Comparison of ENCODE assay signal across 8 mouse cellular contexts in genomic region chr5:130267316-130267715, GRCm38 (mm10). TPM values are rescaled to one million over a fixed set of nuclear protein-coding genes. Genes with fewer than 3 reads are reported as not detected.
DNase-seq lines count a peak whose midpoint lies in the region; ATAC-seq and TF ChIP-seq lines count a peak whose summit lies in the region.

No protein-coding gene starts in this region.

- H3K4me2 ChIP-seq in midbrain, postnatal 0 days (ENCODE audit: low read depth, low read length, poor library complexity, severe bottlenecking): no peak overlapping the region

- H3K9me3 ChIP-seq in midbrain, postnatal 0 days (ENCODE audit: low read length): no peaks in the 10 kb centered on the region
- no peaks in the 10 kb centered on the region for H3K9me3 ChIP-seq in midbrain, embryonic 10.5 days (replicated peaks)

- H3K27ac ChIP-seq in midbrain, postnatal 0 days (ENCODE audit: low read depth, low read length): no peak overlapping the region
- H3K27ac ChIP-seq in midbrain, embryonic 10.5 days (replicated peaks): no peak overlapping the region

- no peaks in the 10 kb centered on the region for H3K4me1 ChIP-seq in midbrain, postnatal 0 days (ENCODE audit: insufficient read depth, low read length)
- H3K4me1 ChIP-seq in midbrain, embryonic 10.5 days: no peaks in the 10 kb centered on the region

- H3K9ac ChIP-seq in midbrain, postnatal 0 days (replicated peaks; ENCODE audit: low read length, poor library complexity, severe bottlenecking): no peak overlapping the region

- H3K27me3 ChIP-seq in midbrain, postnatal 0 days (ENCODE audit: insufficient read depth, low read length): no peaks in the 10 kb centered on the region
- H3K27me3 ChIP-seq in midbrain, embryonic 10.5 days (ENCODE audit: low read depth, poor library complexity, severe bottlenecking): no peaks in the 10 kb centered on the region

- peaks cover 17% of the 10 kb centered on the region for H3K36me3 ChIP-seq in midbrain, postnatal 0 days (ENCODE audit: insufficient read depth, low read length)
- H3K36me3 ChIP-seq in midbrain, embryonic 10.5 days: peaks cover 95% of the 10 kb centered on the region

- TF ChIP-seq CTCF in midbrain, postnatal 0 days (IDR thresholded peaks at IDR 0.05): peak; percentile 72

- H3K4me3 ChIP-seq in midbrain, postnatal 0 days (ENCODE audit: low read depth, low read length): no peak overlapping the region
- H3K4me3 ChIP-seq in midbrain, embryonic 10.5 days: no peak overlapping the region

- ATAC-seq in midbrain, postnatal 0 days (ENCODE audit: low FRiP score): no peak

- WGBS in midbrain, postnatal 0 days: 83% methylated on average over 1 of the region's 1 CpGs
- 91% methylated on average over 1 of the region's 1 CpGs for WGBS in midbrain, embryonic 10.5 days

- DNase-seq in cerebellum, postnatal 25 days: peak; percentile 30 to 65
- no peak for DNase-seq in cerebellum, adult 11-12 months
- peak; percentile 15 for DNase-seq in midbrain, postnatal 0 days (ENCODE audit: low spot score)
- DNase-seq in midbrain, embryonic 10.5 days (ENCODE audit: low spot score): no peak
- DNase-seq in embryo, embryonic 10.5 days (ENCODE audit: low spot score): peak; percentile 34
- DNase-seq in naive thymus-derived CD4-positive, alpha-beta T cell, adult 2 months (ENCODE audit: low read depth): peak; percentile 43
- no peak for DNase-seq in urinary bladder, adult 2 months (ENCODE audit: low spot score)
- DNase-seq in Muller cell, postnatal 12 days (ENCODE audit: inconsistent ontology term): no peak

RNA-seq across cellular contexts. Expression of gene Tyw1, which starts 11.9 kb away (rescaled TPM):
- total RNA-seq in midbrain, postnatal 0 days (2014; rRNA removed): 18.3 and 21.3 TPM in 2 replicates
- polyA plus RNA-seq in midbrain, postnatal 0 days (2015; fragmentation: Nextera tagmentation; extraction: Ambion mirVana): 16.3 and 18.0 TPM in 2 replicates
- polyA plus RNA-seq in midbrain, embryonic 10.5 days (2016; fragmentation: Nextera tagmentation; extraction: Ambion mirVana): 35.0 and 36.1 TPM in 2 replicates
- polyA plus RNA-seq in urinary bladder, adult 2 months (2012; rRNA removed): 15.0 and 15.2 TPM in 2 replicates

RNA-seq across cellular contexts. Expression of gene Sbds, which starts 12.0 kb away (rescaled TPM):
- total RNA-seq in midbrain, postnatal 0 days (2014; rRNA removed): 16.6 and 20.3 TPM in 2 replicates
- polyA plus RNA-seq in midbrain, postnatal 0 days (2015; fragmentation: Nextera tagmentation; extraction: Ambion mirVana): 39.8 and 46.4 TPM in 2 replicates
- polyA plus RNA-seq in midbrain, embryonic 10.5 days (2016; fragmentation: Nextera tagmentation; extraction: Ambion mirVana): 77.6 and 80.9 TPM in 2 replicates
- polyA plus RNA-seq in urinary bladder, adult 2 months (2012; rRNA removed): 106 and 107 TPM in 2 replicates

RNA-seq across cellular contexts. Expression of gene Tmem248, which starts 50.4 kb away (rescaled TPM):
- 46.9 and 50.1 TPM in 2 replicates for total RNA-seq in midbrain, postnatal 0 days (2014; rRNA removed)
- polyA plus RNA-seq in midbrain, postnatal 0 days (2015; fragmentation: Nextera tagmentation; extraction: Ambion mirVana): 28.6 and 31.6 TPM in 2 replicates
- polyA plus RNA-seq in midbrain, embryonic 10.5 days (2016; fragmentation: Nextera tagmentation; extraction: Ambion mirVana): 37.0 and 37.5 TPM in 2 replicates
- 33.8 and 35.0 TPM in 2 replicates for polyA plus RNA-seq in urinary bladder, adult 2 months (2012; rRNA removed)

Comparison
In these comparisons a context has a peak if more than half of its experiments do, and no peak if none do; other contexts are left out.
1. DNase-seq: peak in cerebellum, postnatal 25 days (2 of 2), midbrain, postnatal 0 days (single experiment), embryo, embryonic 10.5 days (single experiment) and naive thymus-derived CD4-positive, alpha-beta T cell, adult 2 months (single experiment); none in cerebellum, adult 11-12 months (single experiment), midbrain, embryonic 10.5 days (single experiment), urinary bladder, adult 2 months (single experiment) and Muller cell, postnatal 12 days (single experiment).